Mouse (Mus musculus): ENCODE measurements around the gene Gm17545. TPM values are rescaled to one million over a fixed set of nuclear protein-coding genes. Genes with fewer than 3 reads are reported as not detected.

The Gm17545 gene
- polyA plus RNA-seq (2017; shearing (Covaris generic)) = not detected

DNA sequence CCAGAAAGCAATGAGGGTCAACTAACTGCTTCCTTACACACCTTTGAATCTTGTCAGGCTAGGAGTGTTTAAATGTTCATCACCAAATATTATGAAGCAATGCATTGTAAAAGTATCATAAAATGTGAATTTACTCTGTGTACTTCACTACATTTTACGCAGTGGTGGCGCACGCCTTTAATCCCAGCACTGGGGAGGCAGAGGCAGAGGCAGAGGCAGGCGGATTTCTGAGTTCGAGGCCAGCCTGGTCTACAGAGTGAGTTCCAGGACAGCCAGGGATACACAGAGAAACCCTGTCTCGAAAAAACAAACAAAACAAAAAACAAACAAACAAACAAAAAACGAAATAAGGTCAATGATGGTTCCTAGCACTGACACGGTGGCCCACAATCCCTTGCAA, at the start of gene Gm17545:
Gene Gm17545, plus strand, starts transcription at position 301 of the 400 bp plus-strand sequence.

DNA sequence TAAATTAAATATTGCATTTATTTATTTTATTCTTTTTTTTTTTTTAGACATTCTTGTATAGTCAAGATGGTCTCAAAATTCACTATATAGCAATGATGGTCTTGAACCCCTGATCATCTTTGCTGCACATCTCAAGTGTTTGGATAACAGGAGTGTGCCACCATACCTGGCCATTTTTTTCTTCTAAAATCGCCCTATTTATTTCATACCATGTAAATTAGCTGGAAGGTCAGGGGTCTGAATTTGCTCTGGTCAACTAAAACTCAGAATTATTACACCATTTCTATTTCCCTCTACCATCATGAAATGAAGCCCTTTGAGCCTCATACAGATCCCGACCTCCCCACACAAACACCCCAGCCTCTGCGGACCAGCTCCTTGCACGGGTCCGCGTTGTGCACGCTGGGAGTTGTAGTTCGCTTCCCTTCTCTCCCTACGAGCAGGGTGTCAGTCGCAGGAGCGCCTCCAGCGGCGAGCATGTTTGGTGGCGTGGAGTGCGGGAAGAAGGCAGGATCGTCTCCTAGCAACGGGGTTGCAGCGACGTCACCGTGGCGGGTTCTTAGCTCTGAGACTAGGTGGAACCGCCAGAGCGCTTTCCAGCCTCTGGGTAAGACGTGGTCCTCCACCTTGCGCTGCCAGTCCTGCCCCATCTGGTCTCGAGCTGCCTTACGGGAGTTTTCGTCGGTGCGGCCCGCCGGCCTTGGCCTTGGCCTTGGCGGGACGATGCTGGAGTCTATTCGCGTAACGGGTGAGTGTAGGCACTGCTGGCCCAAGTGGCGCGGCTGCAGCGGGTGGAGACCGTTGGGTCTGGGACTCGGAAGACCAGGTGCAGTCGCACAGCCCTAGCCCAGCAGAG, 42.9 kb upstream of the Gm17545 start, which contains the start of gene 9530077C05Rik:
Gene 9530077C05Rik, plus strand, starts transcription at position 512 of the 856 bp plus-strand sequence.

DNA sequence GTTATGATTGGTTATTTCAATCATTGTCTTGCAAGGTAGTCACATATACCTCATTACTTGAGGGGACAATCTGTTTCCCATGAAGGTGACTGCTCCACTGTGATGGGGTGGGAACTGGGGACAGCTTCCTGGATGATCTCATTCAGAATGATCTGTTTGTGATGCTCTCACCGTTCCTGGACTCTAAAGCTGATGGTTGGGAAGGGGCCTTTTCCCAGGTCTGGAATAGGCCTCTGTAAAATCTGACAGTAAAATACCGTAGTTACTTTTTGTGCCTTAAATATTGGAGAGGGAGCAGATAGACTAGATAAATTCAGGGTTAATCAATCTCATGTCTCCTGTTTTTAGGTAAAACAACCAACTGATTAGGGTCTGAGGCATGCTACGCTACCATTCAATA, 15.6 kb downstream of the Gm17545 start, which contains the start of gene Rp9:
Gene Rp9, minus strand, starts transcription at position 101 of the 400 bp plus-strand sequence.

DNA sequence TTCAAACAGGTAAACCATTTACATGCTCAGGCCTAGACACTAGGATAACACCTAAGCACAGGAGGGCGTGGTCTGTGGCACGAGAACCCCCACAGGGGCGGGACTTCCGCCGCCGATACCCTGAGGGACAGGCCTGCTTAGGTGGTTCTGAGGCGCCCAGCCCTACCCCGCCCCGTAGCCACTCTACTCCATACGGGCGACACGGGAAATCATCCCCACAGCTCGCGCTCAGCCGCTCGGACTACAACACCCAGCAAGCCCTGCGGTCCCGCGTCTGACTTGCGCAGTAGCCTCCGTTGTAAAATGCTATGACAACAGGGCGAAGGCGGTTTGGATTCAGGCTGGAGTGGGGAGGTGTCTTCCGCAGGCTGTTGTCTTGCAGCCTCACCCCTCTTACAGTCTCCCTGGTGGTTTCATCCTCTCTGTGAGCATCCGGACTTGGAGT, 21.4 kb downstream of the Gm17545 start, which contains the start of gene Bbs9:
Gene Bbs9, plus strand, starts transcription at position 292 of the 445 bp plus-strand sequence.

Other genes starting within 250 kb of the Gm17545 start
- 50.9 TPM for gene Zfp809, start 228.6 kb upstream of the Gm17545 start, polyA plus RNA-seq (2017; shearing (Covaris generic))
- gene Zfp599, start 194.4 kb upstream of the Gm17545 start, polyA plus RNA-seq (2017; shearing (Covaris generic)) = 1.5 TPM
- gene Zfp810, start 146.6 kb upstream of the Gm17545 start, polyA plus RNA-seq (2017; shearing (Covaris generic)) = 11.3 TPM
- 0.37 TPM for gene Anln, start 65.1 kb upstream of the Gm17545 start, polyA plus RNA-seq (2017; shearing (Covaris generic))
- gene 9530077C05Rik, start 42.8 kb upstream of the Gm17545 start, polyA plus RNA-seq (2017; shearing (Covaris generic)) = 0.71 TPM
- gene Rp9, start 15.5 kb downstream of the Gm17545 start, polyA plus RNA-seq (2017; shearing (Covaris generic)) = 96.1 TPM
- 17.5 TPM for gene Bbs9, start 21.4 kb downstream of the Gm17545 start, polyA plus RNA-seq (2017; shearing (Covaris generic))